Mouse (Mus musculus) stomach, postnatal 0 days (tissue): ENCODE results near the gene Cav3. TPM values are rescaled to one million over a fixed set of nuclear protein-coding genes. Genes with fewer than 3 reads are reported as not detected.

Experiments
- ATAC-seq: fragments of 200-750 bp; cut with Nextera tagmentation; 2 replicates; pipeline ENCODE4 v1.8.0; 2017; ENCODE audit not compliant: low FRiP score, low TSS enrichment
- DNase-seq: peaks from one replicate; pipeline ENCODE4 v3.0.0-alpha.2; 2016; ENCODE audit warnings: low spot score
- H3K27ac ChIP-seq: fragments of 300-500 bp; sonication (generic); replicated peaks from 2 replicates; pipeline ENCODE4 v1.5.1; 2014; ENCODE audit warnings: mild to moderate bottlenecking, control low read depth
- H3K27me3 ChIP-seq: fragments of 300-500 bp; sonication (generic); 2 replicates; pipeline ENCODE4 v1.6.1; 2014; ENCODE audit warnings: low read length; ENCODE audit not compliant: control insufficient read depth, insufficient read depth
- H3K36me3 ChIP-seq: fragments of 300-500 bp; sonication (generic); 2 replicates; pipeline ENCODE4 v1.6.1; 2014; ENCODE audit warnings: low read length, mixed read lengths; ENCODE audit not compliant: control insufficient read depth, insufficient read depth
- H3K4me1 ChIP-seq: fragments of 300-500 bp; sonication (generic); replicated peaks from 2 replicates; pipeline ENCODE4 v1.6.1; 2014; ENCODE audit warnings: antibody characterized with exemption; ENCODE audit not compliant: control insufficient read depth, insufficient read depth
- H3K4me2 ChIP-seq: fragments of 300-500 bp; sonication (generic); replicated peaks from 2 replicates; pipeline ENCODE4 v1.6.1; 2014; ENCODE audit warnings: low read depth, mild to moderate bottlenecking, control low read depth, moderate library complexity
- H3K4me3 ChIP-seq: fragments of 300-500 bp; sonication (generic); 2 replicates; pipeline ENCODE4 v1.5.1; 2014; ENCODE audit warnings: low read depth, low read length, control low read depth
- H3K9ac ChIP-seq: fragments of 300-500 bp; sonication (generic); 2 replicates; pipeline ENCODE4 v1.6.1; 2014; ENCODE audit warnings: mild to moderate bottlenecking, low read length, control low read depth, mixed read lengths
- H3K9me3 ChIP-seq: fragments of 300-500 bp; sonication (generic); 2 replicates; pipeline ENCODE4 v1.6.1; 2016; ENCODE audit warnings: low read length; ENCODE audit not compliant: control insufficient read depth
- CTCF ChIP-seq: IDR thresholded peaks from 2 replicates; pipeline ENCODE4 v1.5.1; 2016; ENCODE audit warnings: antibody characterized with exemption, low read depth, mild to moderate bottlenecking, moderate library complexity
- EP300 ChIP-seq: optimal IDR thresholded peaks from 2 replicates; pipeline ENCODE3; 2016; ENCODE audit warnings: antibody characterized with exemption
- WGBS: fragments of 180-500 bp; shearing (Covaris S2); extraction: QIAGEN DNeasy Blood & Tissue Kit; methylation state at CpG from one replicate; pipeline ENCODE4 v1.1.7; 2014; 5-methylcytosine and 5-hydroxymethylcytosine counted together
- polyA plus RNA-seq: library from polyadenylated mRNA; unstranded; fragments of >200 nt; fragmentation: Nextera tagmentation; extraction: Ambion mirVana; gene quantifications from 2 replicates; pipeline ENCODE4 v1.2.1, GENCODE M21; 2015

The Cav3 gene
- polyA plus RNA-seq, 1 experiment from 2014 or later, result 6.9 TPM

GRCm38 (mm10) chr6:112487993-112488392 lies 28.7 kb downstream of the Cav3 start:
- no peak for DNase-seq
- H3K36me3 ChIP-seq, result no peaks in the 10 kb centered on the region
- H3K4me2 ChIP-seq, result no peak overlapping the region
- H3K27ac ChIP-seq, result no peak overlapping the region
- H3K4me3 ChIP-seq, result no peak overlapping the region
- no peak for ATAC-seq
- no peaks in the 10 kb centered on the region for H3K9me3 ChIP-seq
- TF ChIP-seq CTCF (no peak), EP300 (no peak)
- WGBS, result 86% methylated on average over 5 of the region's 5 CpGs
- peaks cover 8% of the 10 kb centered on the region for H3K27me3 ChIP-seq
- H3K4me1 ChIP-seq, result peaks cover 3% of the 10 kb centered on the region
- H3K9ac ChIP-seq, result no peak overlapping the region

DNA sequence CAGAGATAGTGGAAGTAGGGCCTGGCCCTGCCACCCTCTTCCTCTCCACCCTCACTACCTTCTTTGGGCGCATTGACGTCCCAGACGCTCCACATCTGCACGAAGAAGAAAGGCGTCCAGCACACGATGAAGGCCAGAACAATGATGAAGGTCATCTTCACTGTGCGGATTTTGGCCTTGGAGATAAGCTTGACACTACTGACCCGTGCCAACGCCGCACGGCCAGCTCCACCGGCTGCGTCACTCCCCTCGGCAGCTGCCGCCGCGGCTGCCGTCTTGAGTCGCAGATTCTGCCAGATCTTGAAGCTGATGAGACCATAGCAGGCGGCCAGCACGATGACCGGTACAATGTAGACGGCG lies 29.5 kb downstream of the Cav3 start:
- peaks cover 3% of the 10 kb centered on the region for H3K4me1 ChIP-seq
- ATAC-seq (0 out of 2 replicates have a peak, but pooled peaks have one; percentile 5), DNase-seq (no peak)
- no peak for TF ChIP-seq EP300
- no peak for TF ChIP-seq CTCF
- H3K4me2 ChIP-seq, result peak overlapping the region; percentile 69
- no peaks in the 10 kb centered on the region for H3K9me3 ChIP-seq
- no peak overlapping the region for H3K9ac ChIP-seq
- H3K36me3 ChIP-seq, result no peaks in the 10 kb centered on the region
- peak overlapping the region; percentile 44 for H3K4me3 ChIP-seq
- peaks cover 8% of the 10 kb centered on the region for H3K27me3 ChIP-seq
- WGBS, result 31% methylated on average over 24 of the region's 24 CpGs
- H3K27ac ChIP-seq, result no peak overlapping the region

DNA sequence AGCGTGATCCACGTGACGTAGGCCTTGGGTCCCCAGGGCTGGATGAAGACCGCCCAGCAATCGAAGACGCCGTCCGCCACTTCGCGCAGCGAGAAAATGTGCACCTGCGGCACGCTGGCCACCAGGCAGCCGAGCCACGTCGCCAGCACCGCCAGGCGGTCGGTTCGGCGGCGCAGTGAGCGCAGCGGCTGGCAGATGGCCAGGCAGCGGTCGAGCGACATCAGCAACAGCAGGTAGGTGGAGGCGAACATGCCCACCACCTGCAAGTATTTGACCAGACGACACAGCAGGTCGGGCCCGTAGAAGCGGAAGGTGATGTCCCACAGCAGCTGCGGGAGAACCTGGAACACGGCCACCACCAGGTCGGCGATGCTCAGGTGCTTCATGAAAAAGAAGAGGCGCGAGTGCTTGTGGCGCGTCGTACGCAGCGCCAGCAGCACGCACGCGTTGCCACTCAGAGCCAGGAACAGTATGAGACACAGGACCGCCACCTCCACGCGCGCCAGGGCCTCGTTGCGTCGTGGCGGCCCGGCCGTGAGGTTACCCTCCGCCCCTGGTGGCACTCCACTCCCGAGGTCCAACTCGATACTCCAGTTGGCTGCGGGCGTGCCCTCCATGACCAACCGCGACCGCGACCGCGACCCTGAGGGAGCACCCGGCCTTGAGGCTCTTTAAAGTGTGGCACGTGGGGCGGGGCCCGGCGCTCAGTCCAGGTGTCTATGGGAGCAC lies 30.0 kb downstream of the Cav3 start:
- Histone ChIP-seq H3K4me2 (peak overlapping the region; percentile 69), H3K4me3 (peak overlapping the region; percentile 44), H3K27ac (no peak overlapping the region), H3K36me3 (no peaks in the 10 kb centered on the region), H3K4me1 (peaks cover 3% of the 10 kb centered on the region), H3K27me3 (peaks cover 8% of the 10 kb centered on the region), H3K9me3 (no peaks in the 10 kb centered on the region), H3K9ac (no peak overlapping the region)
- TF ChIP-seq EP300, result no peak
- peak; percentile 35; the same call in 1 of the 2 replicates for TF ChIP-seq CTCF
- 4% methylated on average over 72 of the region's 72 CpGs for WGBS
- DNase-seq (peak; percentile 46), ATAC-seq (peak; percentile 37; the same call in 1 of the 2 replicates)

DNA sequence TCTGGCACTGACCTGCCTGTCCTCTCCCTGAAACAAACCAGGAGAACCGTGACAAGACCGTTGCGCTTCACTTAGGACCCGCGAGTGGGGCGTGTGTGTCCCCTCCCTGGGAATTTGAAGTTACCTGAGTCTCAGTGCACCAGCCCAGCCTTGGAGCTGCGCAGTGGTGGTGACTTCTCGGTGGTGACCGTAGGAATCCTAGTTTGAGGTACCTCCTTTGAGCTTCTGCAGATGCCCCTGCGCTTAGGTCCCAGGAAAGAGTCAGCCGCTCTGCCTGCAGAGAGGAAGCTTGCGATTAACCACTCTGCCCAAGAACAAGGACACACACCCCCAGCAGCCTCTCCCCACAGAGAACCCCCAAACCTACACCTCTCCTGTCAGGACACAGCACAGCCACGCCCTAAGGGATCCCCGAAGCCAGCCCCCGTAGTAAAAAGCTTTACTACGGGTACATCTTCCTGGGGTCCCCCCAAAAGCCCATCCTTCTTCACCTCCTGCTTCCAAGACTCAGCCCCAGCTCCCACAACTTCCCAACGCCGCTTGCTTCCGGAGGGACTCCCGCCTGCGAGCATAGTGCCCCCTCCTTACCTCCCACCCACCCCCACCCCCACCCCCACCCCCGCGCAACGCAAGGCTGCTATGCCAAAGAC lies 30.7 kb downstream of the Cav3 start, which contains the start of gene Oxtr:
Gene Oxtr, minus strand, starts transcription at position 34 of the 650 bp plus-strand sequence.
- no peak within 1 kb of the TSS for H3K27ac ChIP-seq

GRCm38 (mm10) chr6:112490625-112491242 lies 31.4 kb downstream of the Cav3 start:
- peak overlapping the region; percentile 69 for H3K4me2 ChIP-seq
- H3K36me3 ChIP-seq, result no peaks in the 10 kb centered on the region
- peak overlapping the region; percentile 44 for H3K4me3 ChIP-seq
- peaks cover 3% of the 10 kb centered on the region for H3K4me1 ChIP-seq
- 2% methylated on average over 35 of the region's 35 CpGs for WGBS
- peaks cover 8% of the 10 kb centered on the region for H3K27me3 ChIP-seq
- H3K27ac ChIP-seq, result no peak overlapping the region
- no peaks in the 10 kb centered on the region for H3K9me3 ChIP-seq
- peak overlapping the region; percentile 45 for H3K9ac ChIP-seq
- peak; percentile 91 for DNase-seq
- peak; percentile 47 for ATAC-seq
- TF ChIP-seq EP300 (no peak), CTCF (peak; percentile 94)

More for the DNA sequence above, 30.7 kb downstream of the Cav3 start, which contains the start of gene Oxtr:
- Histone ChIP-seq H3K4me2 (peak within 1 kb of the TSS; percentile 69), H3K27me3 (peaks cover 8% of the 10 kb centered on the region), H3K4me3 (peak within 1 kb of the TSS; percentile 44), H3K4me1 (peaks cover 3% of the 10 kb centered on the region), H3K9ac (peak within 1 kb of the TSS; percentile 45), H3K9me3 (no peaks in the 10 kb centered on the region), H3K36me3 (no peaks in the 10 kb centered on the region)
- no peak for TF ChIP-seq CTCF
- no peak for TF ChIP-seq EP300
- WGBS, result 7% methylated on average over 24 of the region's 24 CpGs
- DNase-seq, result no peak
- ATAC-seq, result no peak
